Mouse (Mus musculus) mature B cell (primary cell): ENCODE results near the gene Fbxo36.

Source experiments
- in situ Hi-C: fragments of 300-500 bp; cut with MboI; formaldehyde crosslinking; loops from 2 replicates; pipeline ENCODE4 v1.14.3; 2019

Gene Fbxo36

DNA sequence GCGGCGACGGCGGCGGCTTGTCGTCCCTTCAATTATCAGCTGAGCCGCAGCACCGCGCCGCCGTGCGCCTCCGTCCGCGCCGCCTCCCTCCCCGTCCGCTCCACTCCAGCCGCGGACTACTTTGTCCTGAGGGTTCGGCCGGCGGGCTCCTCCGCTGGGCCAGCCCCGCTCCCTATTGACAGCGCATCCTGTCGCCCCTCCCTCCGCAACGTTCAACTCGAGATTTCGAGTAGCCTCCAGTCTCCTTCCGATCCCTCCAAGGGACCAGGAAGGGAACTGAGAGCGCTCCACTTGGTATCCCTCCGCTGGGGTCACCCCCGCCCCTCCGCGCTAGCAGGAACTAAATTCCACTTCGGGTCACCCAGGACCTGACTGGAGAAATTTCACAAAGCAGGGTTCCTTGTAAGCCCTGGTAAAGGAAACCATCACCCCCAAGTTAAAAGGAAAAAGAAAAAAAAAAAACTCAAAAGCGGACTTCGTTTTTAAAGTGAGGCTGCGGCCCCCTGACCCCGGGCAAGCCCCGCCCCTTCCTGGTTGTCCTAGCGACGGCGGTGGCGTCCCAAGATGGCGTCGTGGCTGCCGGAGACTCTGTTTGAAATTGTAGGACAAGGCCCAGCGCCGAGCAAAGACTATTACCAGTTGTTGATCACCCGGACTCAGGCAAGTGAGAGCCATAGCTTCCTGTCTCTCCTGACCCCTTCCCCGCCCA is at the start of gene Fbxo36:
Gene Fbxo36 (plus strand): TSS at position 533 of the 709 bp plus-strand sequence.
- in situ Hi-C loops: no loop called here

DNA sequence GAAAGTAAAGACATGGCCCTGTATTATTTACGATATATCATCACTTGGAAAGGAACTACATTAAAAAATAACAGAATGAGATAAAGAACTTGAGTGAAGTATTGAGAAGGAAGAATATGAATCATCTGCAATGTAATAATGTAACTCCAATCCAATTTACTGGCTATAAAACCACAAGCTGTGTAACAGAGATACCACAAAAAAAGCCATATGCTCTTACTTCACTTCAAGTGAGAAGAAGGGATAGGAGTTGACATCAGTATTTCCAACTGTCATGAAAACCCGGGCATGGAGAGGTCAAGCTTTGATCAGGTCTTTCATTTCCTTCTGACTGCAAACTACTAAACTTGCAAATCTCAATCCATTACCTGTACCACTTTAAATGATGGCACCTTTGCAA is 48.2 kb upstream of the Fbxo36 start:
- in situ Hi-C loops: no loop called here

DNA sequence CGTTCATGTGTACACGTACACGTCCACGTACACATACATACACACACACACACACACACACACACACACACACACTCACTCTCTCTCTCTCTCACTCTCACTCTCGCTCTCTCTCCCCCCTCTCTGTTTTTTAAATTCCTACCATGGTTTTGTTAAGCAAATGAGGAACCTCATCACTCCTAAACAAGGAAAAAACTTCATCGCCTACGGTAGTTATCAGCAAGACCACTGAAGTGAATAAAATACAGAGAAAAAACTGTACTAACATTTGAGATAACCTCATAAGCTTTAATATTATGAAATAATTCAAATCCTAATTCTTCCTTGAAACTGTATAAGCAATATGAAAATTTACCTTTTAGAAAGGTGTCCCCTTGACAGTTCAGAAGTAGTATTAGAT is 44.3 kb upstream of the Fbxo36 start:
- in situ Hi-C loops: no loop called here

GRCm38 (mm10) chr1:84799166-84799565 is 40.5 kb upstream of the Fbxo36 start:
- in situ Hi-C loops: no loop called here

DNA sequence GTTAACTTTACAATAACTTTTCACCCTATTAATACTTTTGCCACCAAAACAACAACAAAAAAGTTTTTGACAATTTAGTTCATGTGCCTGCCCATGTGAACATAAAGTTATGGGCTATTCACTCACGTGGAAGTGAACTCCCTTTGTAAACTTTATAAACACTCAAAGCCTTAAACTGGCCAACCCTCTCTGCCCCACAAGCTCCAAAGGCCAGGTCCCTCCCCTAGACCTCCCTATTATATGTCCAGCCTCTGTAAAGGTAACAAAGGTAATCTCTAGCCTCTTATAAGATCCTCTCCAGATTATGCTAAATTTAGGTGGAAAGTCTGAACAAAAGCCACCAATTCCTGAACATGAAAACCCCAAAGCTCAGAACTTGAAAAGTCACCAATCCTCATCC is 35.9 kb upstream of the Fbxo36 start:
- in situ Hi-C loops: no loop called here

GRCm38 (mm10) chr1:84817596-84817995 is 22.0 kb upstream of the Fbxo36 start:
- in situ Hi-C loops: no loop called here

GRCm38 (mm10) chr1:84825091-84825490 is 14.6 kb upstream of the Fbxo36 start:
- in situ Hi-C loops: no loop called here

DNA sequence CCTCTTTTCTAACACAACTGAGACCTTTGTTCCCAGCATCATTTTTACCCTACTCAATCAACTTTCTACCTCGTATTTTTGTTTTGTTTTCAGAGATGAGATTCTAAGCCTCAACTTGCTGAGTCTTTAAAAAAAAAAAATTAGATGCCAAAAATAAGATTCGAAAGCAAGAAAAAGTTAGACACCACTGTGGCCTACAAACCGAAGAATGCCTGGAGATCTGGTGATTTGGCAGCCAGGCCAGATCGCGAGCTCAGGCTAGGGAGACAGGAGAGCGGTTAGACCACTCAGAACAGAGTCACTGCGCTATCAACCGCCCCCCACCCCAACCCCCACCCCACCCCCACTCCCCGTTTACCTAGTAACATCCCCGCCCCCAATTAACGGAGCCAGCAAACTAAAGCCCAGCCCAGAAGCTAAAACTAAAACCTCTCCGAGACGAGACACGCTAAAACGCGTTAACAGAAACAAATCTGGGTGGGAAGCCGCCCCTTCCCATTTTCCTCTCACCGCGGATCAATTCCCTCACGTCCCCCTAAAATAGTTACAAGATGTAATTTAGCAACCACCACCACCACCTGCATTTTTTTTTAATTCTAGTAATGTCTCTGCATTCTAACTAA is 2.0 kb upstream of the Fbxo36 start:
- in situ Hi-C loops: no loop called here

DNA sequence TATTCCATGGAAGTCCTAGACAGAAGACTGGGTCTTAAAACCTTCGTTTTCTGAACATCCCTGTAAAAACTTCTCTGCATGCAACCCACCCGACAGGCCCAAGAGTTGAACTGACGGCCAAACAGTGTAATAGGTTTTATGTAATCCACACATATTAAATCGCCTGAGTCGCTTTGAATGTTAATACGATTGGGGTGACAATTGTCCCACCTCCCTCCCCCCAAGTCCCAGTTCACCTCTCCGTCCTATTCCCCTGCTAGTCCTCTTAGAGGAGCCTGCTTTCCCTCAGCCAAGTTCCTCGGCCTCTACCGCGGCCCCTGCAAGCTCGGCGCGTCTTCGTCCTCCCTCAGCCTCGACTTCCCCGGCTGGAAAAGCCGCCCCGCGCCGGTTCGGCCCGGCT is 1.5 kb upstream of the Fbxo36 start:
- in situ Hi-C loops: no loop called here

- in situ Hi-C loops: no loop called here
These were observed 955 bp upstream of the Fbxo36 start for GRCm38 (mm10) chr1:84838621-84839151.

- in situ Hi-C loops: no loop called here
These were observed 500 bp downstream of the Fbxo36 start, which contains the start of gene Trip12 for GRCm38 (mm10) chr1:84840018-84840664. Gene Trip12, minus strand, starts transcription at chr1:84840516.

DNA sequence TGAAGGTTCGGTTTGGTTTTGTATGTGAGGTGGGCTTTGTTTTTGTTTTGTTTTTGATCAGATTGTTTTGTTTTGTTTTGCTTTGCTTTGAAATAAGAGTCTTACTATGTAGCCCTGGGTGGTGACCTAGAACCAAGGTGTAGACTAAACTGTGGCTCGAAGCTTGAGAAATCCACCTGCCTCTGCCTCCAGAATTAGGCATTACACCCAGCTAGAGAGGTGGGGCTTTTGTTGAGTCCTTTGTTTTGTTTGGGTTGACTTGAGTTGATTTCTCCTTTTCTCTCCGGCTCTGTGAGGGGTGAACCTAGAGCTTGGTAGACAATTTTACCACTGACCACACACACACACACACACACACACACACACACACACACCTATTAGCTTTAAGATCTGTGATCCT is 1.4 kb downstream of the Fbxo36 start:
- in situ Hi-C loops: no loop called here

- in situ Hi-C loops: no loop called here
These were observed 3.7 kb downstream of the Fbxo36 start for GRCm38 (mm10) chr1:84843366-84843765.

DNA sequence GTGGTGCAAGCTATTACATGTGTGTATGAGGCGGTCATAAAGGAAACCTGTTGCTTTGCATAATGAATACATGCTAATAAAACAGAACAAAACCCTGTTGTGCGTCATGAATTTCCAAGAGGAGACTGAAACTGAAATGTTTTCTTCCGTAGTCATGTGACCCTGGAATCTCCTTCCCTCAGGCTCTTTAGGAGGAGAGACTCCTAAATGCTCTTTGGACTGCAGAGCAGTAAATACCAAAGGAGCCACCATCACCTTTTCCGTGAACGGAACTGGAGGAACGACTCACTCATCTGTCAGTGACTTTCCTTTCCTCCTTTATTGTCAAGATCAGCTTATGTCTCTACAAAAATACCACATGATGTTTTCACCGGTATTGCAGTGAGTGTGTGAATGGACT is 8.1 kb downstream of the Fbxo36 start:
- in situ Hi-C loops: no loop called here

DNA sequence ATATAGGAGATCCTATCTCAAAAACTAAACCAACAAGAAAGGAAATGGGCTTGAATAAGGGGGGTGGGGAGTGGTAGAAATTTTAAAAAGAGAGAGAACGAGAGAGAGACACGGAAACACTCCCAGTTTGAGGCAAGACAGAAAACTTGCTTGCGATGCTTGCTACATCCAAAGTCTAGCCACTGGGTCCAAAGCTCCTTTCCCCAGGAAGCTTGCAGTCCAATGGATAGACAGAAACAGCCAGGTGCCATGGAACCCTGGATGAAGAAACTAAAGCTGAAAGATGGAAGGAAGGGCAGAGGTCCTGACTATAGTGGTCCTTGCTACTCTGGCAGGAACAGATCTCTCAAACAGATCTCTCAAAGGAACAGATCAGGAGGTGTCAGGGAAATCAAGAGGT is 8.7 kb downstream of the Fbxo36 start:
- in situ Hi-C loops: no loop called here

DNA sequence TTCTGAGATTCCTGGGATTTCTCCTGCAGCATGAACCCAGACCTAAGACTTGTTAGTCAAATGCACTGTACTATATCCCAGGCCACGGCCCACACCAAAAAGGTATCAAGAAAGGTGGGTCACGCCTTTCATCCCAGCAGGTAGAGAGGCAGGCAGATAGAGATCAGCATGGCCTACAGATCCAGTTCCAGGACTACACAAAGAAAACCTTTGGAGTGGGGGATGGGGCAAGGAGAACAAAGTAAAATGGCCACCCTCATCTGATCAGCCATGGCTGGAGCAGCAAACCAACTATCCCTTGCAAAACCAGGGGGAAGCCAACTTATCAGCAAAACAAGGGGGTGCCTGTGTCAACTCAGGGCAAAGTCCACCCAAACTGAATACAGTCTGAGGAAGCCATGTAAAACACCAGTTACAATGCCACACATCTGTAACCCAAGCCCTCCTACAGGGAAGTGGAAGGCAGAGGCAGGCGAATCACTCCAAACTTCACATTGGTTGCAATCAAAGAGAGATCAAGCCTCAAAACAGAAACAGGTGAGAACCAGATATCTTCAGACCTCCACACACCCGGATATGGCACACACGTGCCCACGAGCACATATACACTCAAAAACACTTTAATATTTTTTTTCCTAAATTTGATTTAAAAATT is 9.3 kb downstream of the Fbxo36 start:
- in situ Hi-C loops: no loop called here

- in situ Hi-C loops: no loop called here
These were observed 10.2 kb downstream of the Fbxo36 start for GRCm38 (mm10) chr1:84849804-84850203.

DNA sequence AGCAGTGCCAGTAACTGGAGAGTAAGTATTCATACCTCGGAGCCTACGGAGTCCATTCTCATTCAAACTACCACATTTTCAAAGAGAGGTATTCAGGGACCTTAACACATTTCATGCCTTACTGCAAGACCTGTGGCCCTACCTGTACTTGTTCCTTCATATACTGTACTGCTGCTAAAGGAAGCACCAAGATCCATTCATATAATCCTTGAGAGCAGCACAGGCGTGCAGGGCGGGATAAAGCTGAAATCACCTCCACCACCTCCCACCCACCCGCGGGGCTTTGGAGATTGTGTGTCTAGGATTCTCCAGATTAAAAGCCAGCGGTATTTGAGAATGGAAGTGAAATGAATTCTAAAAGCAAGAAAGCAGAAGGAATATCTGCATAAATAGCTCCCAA is 10.8 kb downstream of the Fbxo36 start:
- in situ Hi-C loops: no loop called here

DNA sequence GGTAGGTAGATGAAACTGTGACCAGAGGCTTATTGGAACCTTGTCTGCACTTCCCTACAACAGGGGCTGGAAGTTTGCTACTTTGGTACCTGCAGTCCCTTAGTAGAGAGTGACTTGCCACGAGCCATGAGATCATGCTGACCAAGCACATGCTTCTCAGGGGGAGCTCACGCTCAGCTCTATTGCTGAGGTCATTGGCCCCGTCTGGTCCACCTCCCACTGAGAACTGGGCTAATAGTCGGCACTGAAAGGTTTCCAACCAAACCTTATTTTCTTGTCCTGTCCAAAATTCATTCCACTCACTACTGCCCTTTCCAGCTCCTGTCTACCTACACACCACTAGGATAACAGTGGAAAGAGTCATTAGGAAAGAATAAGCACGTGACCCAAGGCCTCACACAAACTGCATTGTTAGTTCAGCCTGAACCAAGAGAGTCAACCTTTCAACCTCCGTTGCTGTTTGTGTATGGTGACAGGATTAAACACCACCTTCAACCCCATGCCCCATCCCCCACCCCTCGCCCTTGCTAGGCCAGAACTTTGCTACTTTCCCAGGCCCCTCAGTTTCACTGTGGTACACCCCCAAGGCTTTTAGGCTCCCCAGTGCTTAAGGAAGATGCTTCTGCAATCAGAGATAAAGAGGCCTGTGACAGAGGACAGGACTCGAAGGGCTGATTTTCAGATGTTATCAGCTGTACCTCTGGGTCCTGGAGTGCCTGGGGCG is 12.0 kb downstream of the Fbxo36 start:
- in situ Hi-C loops: no loop called here

DNA sequence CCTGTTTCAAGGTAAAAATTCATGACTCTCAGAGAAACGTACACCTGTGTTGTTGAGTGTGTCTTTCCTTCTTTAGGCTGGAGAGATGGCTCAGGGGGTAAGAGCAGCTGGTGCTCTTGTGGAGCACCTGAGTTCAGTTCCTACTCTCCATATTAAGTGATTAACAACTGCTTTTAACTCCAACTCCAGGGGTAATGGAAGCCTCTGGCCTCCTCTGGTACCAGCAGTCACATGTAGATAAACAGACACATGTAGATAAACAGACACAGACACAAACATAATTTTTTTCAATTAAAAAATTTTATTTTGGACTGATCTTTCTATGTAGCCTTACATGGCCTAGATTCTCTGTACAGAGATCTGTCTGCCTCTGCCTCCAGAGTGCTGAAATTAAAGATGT is 14.1 kb downstream of the Fbxo36 start:
- in situ Hi-C loops: no loop called here

GRCm38 (mm10) chr1:84854966-84855365 is 15.3 kb downstream of the Fbxo36 start:
- in situ Hi-C loops: no loop called here

DNA sequence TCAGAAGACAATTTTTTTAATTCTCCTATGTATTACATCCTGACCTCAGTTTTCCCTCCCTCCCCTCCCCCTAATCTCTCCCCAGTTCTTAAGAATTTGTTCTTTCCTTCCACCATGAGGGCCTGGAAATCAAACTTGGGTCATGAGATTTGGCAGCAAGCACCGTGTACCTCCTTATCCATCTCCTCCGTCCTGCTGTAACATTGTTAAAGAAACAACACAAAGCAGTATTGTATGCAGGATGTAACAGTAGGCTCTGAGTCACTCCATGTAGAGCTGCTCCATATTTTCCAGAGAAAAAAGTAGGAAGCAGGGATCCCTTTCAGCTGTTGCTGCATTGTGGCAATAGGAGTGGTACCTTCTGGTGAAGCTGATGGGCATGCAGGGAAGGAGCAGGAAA is 16.1 kb downstream of the Fbxo36 start:
- in situ Hi-C loops: no loop called here
